In the genomic region with DNA sequence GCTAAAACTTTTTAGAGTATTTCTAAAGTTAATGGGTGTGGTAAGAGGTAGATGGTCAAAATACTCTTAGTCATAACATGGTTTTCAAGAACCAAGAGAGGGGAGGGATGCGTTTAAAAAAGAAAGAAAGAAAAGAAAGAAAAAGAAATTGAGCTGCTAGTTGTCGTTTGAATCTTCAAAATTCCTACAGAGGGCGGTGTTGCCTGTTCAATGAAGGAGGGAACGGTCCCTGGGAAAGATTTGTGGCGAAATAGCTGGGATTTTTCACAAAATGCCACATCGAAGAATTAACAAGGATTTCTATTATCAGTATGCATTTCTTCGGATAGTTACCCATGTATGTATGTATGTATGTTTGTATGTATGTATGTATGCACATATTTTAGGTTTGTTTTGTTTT, we compare ENCODE assay signal across 10 mouse cellular contexts. TPM values are rescaled to one million over a fixed set of nuclear protein-coding genes. Genes with fewer than 3 reads are reported as not detected.
DNase-seq lines count a peak whose midpoint lies in the region; ATAC-seq and TF ChIP-seq lines count a peak whose summit lies in the region.
"Had no signal": no experiment of that assay in that cellular context is flagged by ENCODE, and none has a peak within 500 bp of the region (broad histone marks: within the 10 kb centered on the region; RNA-seq: fewer than 3 reads in every experiment).

No protein-coding gene starts in this region.

- no peak overlapping the region for H3K9ac ChIP-seq in hindbrain, embryonic 11.5 days (ENCODE audit: low read depth, low read length)
- no peak overlapping the region for H3K9ac ChIP-seq in midbrain, embryonic 16.5 days (ENCODE audit: low read depth, low read length)
- H3K9ac ChIP-seq: liver, embryonic 15.5 days had no signal

- no peaks in the 10 kb centered on the region for H3K9me3 ChIP-seq in hindbrain, embryonic 11.5 days (ENCODE audit: control insufficient read depth, low read length)
- H3K9me3 ChIP-seq in midbrain, embryonic 16.5 days (replicated peaks; ENCODE audit: control insufficient read depth, low read length, poor library complexity, severe bottlenecking): no peaks in the 10 kb centered on the region
- H3K9me3 ChIP-seq: liver, embryonic 15.5 days had no signal

- peak; percentile 50 for DNase-seq in kidney, adult 2 months
- DNase-seq in kidney, adult 18-20 months: no peak
- peak; percentile 43 for DNase-seq in ZHBTc4 (ENCODE audit: low read depth, low spot score)
- DNase-seq in hindbrain, embryonic 11.5 days (ENCODE audit: low spot score): peak; percentile 71
- no peak for DNase-seq in spleen, postnatal 36 days (ENCODE audit: low spot score in 2 of 2)
- DNase-seq in gastrocnemius, postnatal 10 days: no peak
- no peak for DNase-seq in frontal cortex, postnatal 36 days (ENCODE audit: low spot score in 2 of 2)

- no peak for TF ChIP-seq POLR2A in kidney, adult 2 months (IDR thresholded peaks at IDR 0.05; ENCODE audit: low read depth, low read length)

- whole genome bisulfite sequencing in kidney, adult 2 months: 2% methylated on average over 7 of the region's 7 CpGs
- WGBS in hindbrain, embryonic 11.5 days: 2% methylated on average over 7 of the region's 7 CpGs
- WGBS in midbrain, embryonic 16.5 days: 2% methylated on average over 7 of the region's 7 CpGs

- peak; percentile 39 for TF ChIP-seq CTCF in kidney, adult 2 months (conservative IDR thresholded peaks at IDR 0.05; ENCODE audit: insufficient read depth, insufficient read length, low read depth, low read length)

- H3K27me3 ChIP-seq in kidney, adult 2 months (replicated peaks; ENCODE audit: control insufficient read depth, insufficient read depth, low read length): peaks cover 4% of the 10 kb centered on the region
- peaks cover 15% of the 10 kb centered on the region; the same call in 1 of the 2 replicates for H3K27me3 ChIP-seq in hindbrain, embryonic 11.5 days (ENCODE audit: control insufficient read depth, insufficient read depth, low read length)
- peaks cover 13% of the 10 kb centered on the region for H3K27me3 ChIP-seq in midbrain, embryonic 16.5 days (ENCODE audit: control insufficient read depth, insufficient read depth, low read depth, low read length)

- no peak overlapping the region for H3K4me3 ChIP-seq in kidney, adult 2 months (ENCODE audit: insufficient read depth, low read depth, low read length)
- H3K4me3 ChIP-seq in hindbrain, embryonic 11.5 days (ENCODE audit: low read depth, low read length): no peak overlapping the region
- no peak overlapping the region for H3K4me3 ChIP-seq in midbrain, embryonic 16.5 days (ENCODE audit: low read depth, low read length)
- H3K4me3 ChIP-seq: liver, embryonic 15.5 days had no signal

- H3K27ac ChIP-seq in kidney, adult 2 months (ENCODE audit: insufficient read depth, low read depth, low read length): no peak overlapping the region
- H3K27ac ChIP-seq in hindbrain, embryonic 11.5 days (ENCODE audit: low read depth, low read length): no peak overlapping the region
- no peak overlapping the region for H3K27ac ChIP-seq in midbrain, embryonic 16.5 days (ENCODE audit: low read length)
- H3K27ac ChIP-seq: liver, embryonic 15.5 days had no signal

- H3K36me3 ChIP-seq in kidney, adult 2 months (ENCODE audit: control insufficient read depth, insufficient read depth, low read length): no peaks in the 10 kb centered on the region
- H3K36me3 ChIP-seq in hindbrain, embryonic 11.5 days (ENCODE audit: control insufficient read depth, insufficient read depth, low read length): no peaks in the 10 kb centered on the region
- no peaks in the 10 kb centered on the region for H3K36me3 ChIP-seq in midbrain, embryonic 16.5 days (ENCODE audit: control insufficient read depth, insufficient read depth, low read length)
- H3K36me3 ChIP-seq: liver, embryonic 15.5 days had no signal

- H3K4me1 ChIP-seq in kidney, adult 2 months (ENCODE audit: control insufficient read depth, insufficient read depth, low read length): no peaks in the 10 kb centered on the region
- no peaks in the 10 kb centered on the region for H3K4me1 ChIP-seq in hindbrain, embryonic 11.5 days (replicated peaks; ENCODE audit: control insufficient read depth, insufficient read depth, low read length)
- no peaks in the 10 kb centered on the region for H3K4me1 ChIP-seq in midbrain, embryonic 16.5 days (ENCODE audit: control insufficient read depth, insufficient read depth, low read length)
- H3K4me1 ChIP-seq: liver, embryonic 15.5 days had no signal

- no peak overlapping the region for H3K4me2 ChIP-seq in hindbrain, embryonic 11.5 days (replicated peaks; ENCODE audit: low read depth, low read length)
- no peak overlapping the region for H3K4me2 ChIP-seq in midbrain, embryonic 16.5 days (ENCODE audit: low read length)

- ATAC-seq in hindbrain, embryonic 11.5 days (ENCODE audit: low FRiP score): peak; percentile 17; the same call in 1 of the 2 replicates
- ATAC-seq in midbrain, embryonic 16.5 days: peak; percentile 34; the same call in 1 of the 2 replicates

RNA-seq across cellular contexts. Expression of a gene that starts 2.5 kb away (rescaled TPM):
- 36.0 and 44.2 TPM in 2 replicates for polyA plus RNA-seq in kidney, adult 2 months (2012; rRNA removed)
- polyA plus RNA-seq in hindbrain, embryonic 11.5 days (2014; fragmentation: Nextera tagmentation; extraction: Ambion mirVana): 72.5 and 75.7 TPM in 2 replicates
- polyA plus RNA-seq in midbrain, embryonic 16.5 days (2015; fragmentation: Nextera tagmentation; extraction: Ambion mirVana): 141 and 223 TPM in 2 replicates
- under 1 TPM in 1 of 2 experiments, not detected in 1; 0.09 TPM for total RNA-seq in gastrocnemius, postnatal 10 days (2021)
- total RNA-seq: MEL had no signal

Comparison
In these comparisons a context has a peak if more than half of its experiments do, and no peak if none do; other contexts are left out.
1. DNase-seq: peak in kidney, adult 2 months (single experiment), ZHBTc4 (single experiment) and hindbrain, embryonic 11.5 days (single experiment); none in kidney, adult 18-20 months (single experiment), spleen, postnatal 36 days (0 of 2), gastrocnemius, postnatal 10 days (single experiment) and frontal cortex, postnatal 36 days (0 of 2).